Comparison of ENCODE assay signal across 32 mouse cellular contexts in genomic region chr9:50536603-50537135, GRCm38 (mm10). TPM values are rescaled to one million over a fixed set of nuclear protein-coding genes. Genes with fewer than 3 reads are reported as not detected.
DNase-seq lines count a peak whose midpoint lies in the region; ATAC-seq and TF ChIP-seq lines count a peak whose summit lies in the region.
"Had no signal": no experiment of that assay in that cellular context is flagged by ENCODE, and none has a peak within 500 bp of the region (broad histone marks: within the 10 kb centered on the region; RNA-seq: fewer than 3 reads in every experiment).

No protein-coding gene starts in this region.

- no peaks in the 10 kb centered on the region for H3K9me3 ChIP-seq in CH12.LX (replicated peaks; ENCODE audit: low read length)
- no peaks in the 10 kb centered on the region for H3K9me3 ChIP-seq in intestine, embryonic 15.5 days
- H3K9me3 ChIP-seq: embryonic facial prominence, embryonic 12.5 days; embryonic facial prominence, embryonic 15.5 days; G1E; heart, embryonic 15.5 days; hindbrain, embryonic 10.5 days; hindbrain, embryonic 13.5 days had no signal

- no peak overlapping the region for H3K9ac ChIP-seq in CH12.LX (ENCODE audit: insufficient read depth, low read depth)
- no peak overlapping the region for H3K9ac ChIP-seq in intestine, embryonic 15.5 days
- H3K9ac ChIP-seq: embryonic facial prominence, embryonic 12.5 days; embryonic facial prominence, embryonic 15.5 days; heart, embryonic 15.5 days; hindbrain, embryonic 13.5 days had no signal

- WGBS in intestine, embryonic 15.5 days, result 57% methylated on average over 7 of the region's 7 CpGs
- 22% methylated on average over 7 of the region's 7 CpGs for WGBS in small intestine, adult 2 months

- no peak for TF ChIP-seq RAD21 in CH12.LX (IDR thresholded peaks at IDR 0.05; ENCODE audit: low read depth, low read length)

- dilution Hi-C loops in CH12.LX (cut with MboI; ENCODE audit: extremely low pct_ligation_motif_present, extremely low pct_unique_long_range_greater_than_20kb, low sequenced_read_pairs), result no loop called here

- H3K27ac ChIP-seq in CH12.LX (ENCODE audit: insufficient read depth, low read depth), result no peak overlapping the region
- no peak overlapping the region for H3K27ac ChIP-seq in intestine, embryonic 15.5 days
- peak overlapping the region; percentile 55; the same call in 1 of the 2 replicates for H3K27ac ChIP-seq in small intestine, adult 2 months (ENCODE audit: insufficient read depth, low read depth, low read length)
- H3K27ac ChIP-seq: embryonic facial prominence, embryonic 12.5 days; embryonic facial prominence, embryonic 15.5 days; heart, embryonic 15.5 days; hindbrain, embryonic 10.5 days; hindbrain, embryonic 13.5 days had no signal

- no peak for TF ChIP-seq CTCF in CH12.LX (conservative IDR thresholded peaks at IDR 0.05 in 1 of 2, IDR thresholded peaks at IDR 0.05 in 1 of 2; ENCODE audit: low read depth in 2 of 2, low read length in 2 of 2)
- TF ChIP-seq CTCF in small intestine, adult 2 months (IDR thresholded peaks at IDR 0.05; ENCODE audit: extremely low read depth, insufficient read length, insufficient replicate concordance, low read depth, low read length), result no peak

- in situ Hi-C loops in CH12.LX (cut with MboI; ENCODE audit: low pct_ligation_motif_present, low pct_unique_long_range_greater_than_20kb, low sequenced_read_pairs), result loop anchor here (5.0 to 25.0 kb wide), 2 partner anchors 51 to 999 kb away; no protein-coding TSS in a partner anchor

- ATAC-seq in intestine, embryonic 15.5 days, result peak; percentile 81
- ATAC-seq: forebrain, embryonic 14.5 days; hindbrain, embryonic 16.5 days; inflammation-experienced regulatory T-cells, adult 6 months had no signal

- TF ChIP-seq EP300 in CH12.LX (IDR thresholded peaks at IDR 0.05; ENCODE audit: low read length), result no peak

- TF ChIP-seq POLR2A in CH12.LX (IDR thresholded peaks at IDR 0.05; ENCODE audit: low read depth, low read length), result no peak
- TF ChIP-seq POLR2A in small intestine, adult 2 months (IDR thresholded peaks at IDR 0.05; ENCODE audit: low read depth, low read length), result no peak

- no peak overlapping the region for H3K4me2 ChIP-seq in CH12.LX (ENCODE audit: insufficient read depth, low read depth, poor library complexity, severe bottlenecking)
- no peak overlapping the region for H3K4me2 ChIP-seq in intestine, embryonic 15.5 days (replicated peaks)
- H3K4me2 ChIP-seq: embryonic facial prominence, embryonic 12.5 days; embryonic facial prominence, embryonic 15.5 days; heart, embryonic 11.5 days; heart, embryonic 15.5 days; hindbrain, embryonic 13.5 days had no signal

- H3K36me3 ChIP-seq in CH12.LX (replicated peaks in 1 of 2; ENCODE audit: control insufficient read depth in 1 of 2, insufficient read depth in 1 of 2, low read length in 1 of 2), result no peaks in the 10 kb centered on the region
- no peaks in the 10 kb centered on the region for H3K36me3 ChIP-seq in intestine, embryonic 15.5 days
- peaks cover 15% of the 10 kb centered on the region for H3K36me3 ChIP-seq in small intestine, adult 2 months (ENCODE audit: control insufficient read depth, insufficient read depth, low read length)
- H3K36me3 ChIP-seq: embryonic facial prominence, embryonic 12.5 days; embryonic facial prominence, embryonic 15.5 days; G1E; heart, embryonic 15.5 days; hindbrain, embryonic 10.5 days; hindbrain, embryonic 13.5 days had no signal

- peaks cover 14 to 32% of the 10 kb centered on the region in 2 experiments for H3K4me1 ChIP-seq in CH12.LX (ENCODE audit: control insufficient read depth in 1 of 2, insufficient read depth in 2 of 2)
- H3K4me1 ChIP-seq in intestine, embryonic 15.5 days (replicated peaks), result no peaks in the 10 kb centered on the region
- peaks cover 14% of the 10 kb centered on the region for H3K4me1 ChIP-seq in small intestine, adult 2 months (ENCODE audit: control insufficient read depth, insufficient read depth, insufficient read length, low read length)
- H3K4me1 ChIP-seq: embryonic facial prominence, embryonic 12.5 days; embryonic facial prominence, embryonic 15.5 days; heart, embryonic 15.5 days; hindbrain, embryonic 10.5 days; hindbrain, embryonic 13.5 days had no signal

- no peak overlapping the region for H3K4me3 ChIP-seq in CH12.LX (replicated peaks in 1 of 3; ENCODE audit: low read depth in 2 of 3, low read length in 2 of 3, poor library complexity in 1 of 3)
- H3K4me3 ChIP-seq in intestine, embryonic 15.5 days (replicated peaks), result no peak overlapping the region
- H3K4me3 ChIP-seq in small intestine, adult 2 months (ENCODE audit: low read depth, low read length), result no peak overlapping the region
- H3K4me3 ChIP-seq: embryonic facial prominence, embryonic 12.5 days; embryonic facial prominence, embryonic 15.5 days; heart, embryonic 15.5 days; hindbrain, embryonic 10.5 days; hindbrain, embryonic 13.5 days had no signal

- DNase-seq in A20 (ENCODE audit: low read depth, low spot score) (peak; percentile 50), CH12.LX (ENCODE audit: extremely low read depth) (no peak)
- no peak for DNase-seq in adrenal gland, postnatal 4 days (ENCODE audit: low spot score in 2 of 2)
- DNase-seq in kidney, adult 11 months, result no peak
- no peak for DNase-seq in layer of hippocampus, adult 9-10 months (ENCODE audit: low spot score)
- DNase-seq: cerebellum, adult 11 months; cerebellum, adult 9-11 months; cerebellum, postnatal 25 days; gastrocnemius, postnatal 36 days; heart, postnatal 10 days; heart, postnatal 36 days had no signal

- peaks cover 4% of the 10 kb centered on the region for H3K27me3 ChIP-seq in CH12.LX (replicated peaks)
- H3K27me3 ChIP-seq in intestine, embryonic 15.5 days (replicated peaks), result no peaks in the 10 kb centered on the region
- no peaks in the 10 kb centered on the region for H3K27me3 ChIP-seq in small intestine, adult 2 months (ENCODE audit: control insufficient read depth, insufficient read depth, low read length)
- H3K27me3 ChIP-seq: embryonic facial prominence, embryonic 12.5 days; embryonic facial prominence, embryonic 15.5 days; heart, embryonic 15.5 days; hindbrain, embryonic 13.5 days had no signal

- no peaks in the 10 kb centered on the region for H3K79me2 ChIP-seq in CH12.LX (replicated peaks; ENCODE audit: control insufficient read depth, extremely low read depth, insufficient read depth, poor library complexity, severe bottlenecking)

TF ChIP-seq in CH12.LX, 34 proteins besides CTCF, POLR2A, EP300 and RAD21:
- 0 out of 2 replicates have a peak, but pooled peaks have one; percentile 7 for TF ChIP-seq BHLHE40 (IDR thresholded peaks at IDR 0.05; ENCODE audit: low read depth, low read length)
- no peak for TF ChIP-seq ZC3H11A (IDR thresholded peaks at IDR 0.05; ENCODE audit: low read depth, low read length)
- no peak for TF ChIP-seq SMC3 (IDR thresholded peaks at IDR 0.05; ENCODE audit: low read depth, low read length)

RNA-seq across cellular contexts. Expression of gene Pts, which starts 8.1 kb away (rescaled TPM):
- 35.3 and 37.9 TPM in 2 replicates for total RNA-seq in CH12.LX (2012; rRNA removed)
- total RNA-seq in CH12.LX (2014; rRNA removed), result 89.4 and 91.8 TPM in 2 replicates
- polyA plus RNA-seq in CH12.LX (2012; ENCODE audit: insufficient read length, low read depth), result 35.4 and 37.7 TPM in 2 replicates
- polyA plus RNA-seq in intestine, embryonic 15.5 days (2015; fragmentation: Nextera tagmentation; extraction: Ambion mirVana), result 93.9 and 94.1 TPM in 2 replicates
- 10.4 and 14.9 TPM in 2 replicates for polyA plus RNA-seq in small intestine, adult 2 months (2012; rRNA removed)
- total RNA-seq in adrenal gland, postnatal 4 days (2021), result 10 to 100 TPM; 71.9 to 77.2 TPM

RNA-seq across cellular contexts. Expression of gene Il18, which starts 18.0 kb away (rescaled TPM):
- total RNA-seq in CH12.LX (2012; rRNA removed), result 0.59 and 0.63 TPM in 2 replicates
- 0.70 and 0.98 TPM in 2 replicates for total RNA-seq in CH12.LX (2014; rRNA removed)
- 0.56 TPM in 1 of 2 replicates, not detected in the other for polyA plus RNA-seq in CH12.LX (2012; ENCODE audit: insufficient read length, low read depth)
- polyA plus RNA-seq in intestine, embryonic 15.5 days (2015; fragmentation: Nextera tagmentation; extraction: Ambion mirVana), result 17.6 and 18.8 TPM in 2 replicates
- polyA plus RNA-seq in small intestine, adult 2 months (2012; rRNA removed), result 5.7 and 11.2 TPM in 2 replicates
- total RNA-seq in adrenal gland, postnatal 4 days (2021), result 1 to 10 TPM; 5.6 to 6.3 TPM
- total RNA-seq: G1E had no signal
- polyA plus RNA-seq: G1E had no signal

RNA-seq across cellular contexts. Expression of gene Bco2, which starts 18.3 kb away (rescaled TPM):
- 1.2 and 1.3 TPM in 2 replicates for total RNA-seq in CH12.LX (2012; rRNA removed)
- total RNA-seq in CH12.LX (2014; rRNA removed), result 0.68 and 0.73 TPM in 2 replicates
- polyA plus RNA-seq in CH12.LX (2012; ENCODE audit: insufficient read length, low read depth), result 0.53 and 0.93 TPM in 2 replicates
- 3.4 and 4.4 TPM in 2 replicates for polyA plus RNA-seq in intestine, embryonic 15.5 days (2015; fragmentation: Nextera tagmentation; extraction: Ambion mirVana)
- polyA plus RNA-seq in small intestine, adult 2 months (2012; rRNA removed), result 5.5 and 8.5 TPM in 2 replicates
- 1 to 10 TPM; 2.3 to 4.1 TPM for total RNA-seq in adrenal gland, postnatal 4 days (2021)
- total RNA-seq: common myeloid progenitor, adult 5-6 weeks had no signal
- polyA plus RNA-seq: G1E had no signal

RNA-seq across cellular contexts. Expression of gene Tex12, which starts 24.5 kb away (rescaled TPM):
- total RNA-seq in CH12.LX (2012; rRNA removed) (not detected in 2 replicates), CH12.LX (2014; rRNA removed) (not detected in 2 replicates)
- polyA plus RNA-seq in CH12.LX (2012; ENCODE audit: insufficient read length, low read depth), result not detected in 2 replicates
- 0.16 and 0.19 TPM in 2 replicates for polyA plus RNA-seq in intestine, embryonic 15.5 days (2015; fragmentation: Nextera tagmentation; extraction: Ambion mirVana)
- 0.10 TPM in 1 of 2 replicates, not detected in the other for polyA plus RNA-seq in small intestine, adult 2 months (2012; rRNA removed)
- not detected for total RNA-seq in adrenal gland, postnatal 4 days (2021)
- total RNA-seq: adrenal gland, postnatal 10 days; adrenal gland, postnatal 36 days; common myeloid progenitor, adult 5-6 weeks; G1E; gastrocnemius, adult 8-10 months; gastrocnemius, postnatal 36 days; granulocyte monocyte progenitor cell, adult 5-6 weeks; heart, adult 8-10 months; heart, postnatal 10 days; heart, postnatal 36 days had no signal
- polyA plus RNA-seq: cerebellum, adult 2 months; embryonic facial prominence, embryonic 12.5 days; embryonic facial prominence, embryonic 15.5 days; forebrain, embryonic 11.5 days; forebrain, embryonic 14.5 days; G1E; heart, embryonic 11.5 days; heart, embryonic 15.5 days; inflammation-experienced regulatory T-cells, adult 6 months; kidney, adult 2 months had no signal

RNA-seq across cellular contexts. Expression of gene Plet1, which starts 42.3 kb away (rescaled TPM):
- total RNA-seq in CH12.LX (2012; rRNA removed) (0.08 TPM in 1 of 2 replicates, not detected in the other), CH12.LX (2014; rRNA removed) (not detected in 2 replicates)
- polyA plus RNA-seq in CH12.LX (2012; ENCODE audit: insufficient read length, low read depth), result 0.19 TPM in 1 of 2 replicates, not detected in the other
- 1.7 and 2.0 TPM in 2 replicates for polyA plus RNA-seq in intestine, embryonic 15.5 days (2015; fragmentation: Nextera tagmentation; extraction: Ambion mirVana)
- polyA plus RNA-seq in small intestine, adult 2 months (2012; rRNA removed), result 2.5 and 23.9 TPM in 2 replicates
- 1 to 10 TPM in 1 of 2 experiments, under 1 TPM in 1; 0.25 to 3.2 TPM for total RNA-seq in adrenal gland, postnatal 4 days (2021)
- total RNA-seq: adrenal gland, postnatal 36 days; common myeloid progenitor, adult 5-6 weeks; G1E; gastrocnemius, postnatal 36 days had no signal
- polyA plus RNA-seq: forebrain, embryonic 11.5 days; inflammation-experienced regulatory T-cells, adult 6 months had no signal
